Mouse (Mus musculus) C2C12 (cell line): Measurements from ENCODE around the gene Clstn2. TPM values are rescaled to one million over a fixed set of nuclear protein-coding genes. Genes with fewer than 3 reads are reported as not detected.

Experiments
- H3K27me3 ChIP-seq: one replicate; pipeline ENCODE4 v1.6.1; 2011; ENCODE audit not compliant: control insufficient read depth, insufficient read depth, insufficient read length
- H3K36me3 ChIP-seq: one replicate; pipeline ENCODE4 v1.6.1; 2011; ENCODE audit not compliant: control insufficient read depth, insufficient read depth
- H3K4me3 ChIP-seq: one replicate; pipeline ENCODE4 v1.5.1; 2011; ENCODE audit warnings: mild to moderate bottlenecking, control low read depth; ENCODE audit not compliant: poor library complexity, insufficient read depth, severe bottlenecking
- H3K79me2 ChIP-seq: one replicate; pipeline ENCODE4 v1.6.1; 2011; ENCODE audit not compliant: control insufficient read depth, insufficient read depth
- H3K79me3 ChIP-seq: one replicate; pipeline ENCODE4 v1.6.1; 2011; ENCODE audit warnings: low read depth, control low read depth
- H3ac ChIP-seq: one replicate; pipeline ENCODE3; 2011; ENCODE audit warnings: low read depth; ENCODE audit not compliant: control insufficient read depth, insufficient read length
- CEBPB ChIP-seq: IDR thresholded peaks from one replicate; pipeline ENCODE4 v1.6.1; 2011; ENCODE audit warnings: low read depth, mild to moderate bottlenecking, control low read depth, moderate library complexity
- CTCF ChIP-seq: IDR thresholded peaks from one replicate; pipeline ENCODE4 v1.5.1; 2011; ENCODE audit not compliant: control insufficient read depth, insufficient read depth, insufficient read length
- FOSL1 ChIP-seq: IDR thresholded peaks from one replicate; pipeline ENCODE4 v1.8.0; 2011; ENCODE audit warnings: mild to moderate bottlenecking, low read length; ENCODE audit not compliant: poor library complexity, insufficient read depth, severe bottlenecking
- MAX ChIP-seq: IDR thresholded peaks from one replicate; pipeline ENCODE4 v1.6.1; 2011; ENCODE audit warnings: mild to moderate bottlenecking, control low read depth
- MYOD1 ChIP-seq: IDR thresholded peaks from one replicate; pipeline ENCODE4 v1.6.1; 2011; ENCODE audit warnings: low read depth; ENCODE audit not compliant: control insufficient read depth, insufficient read length
- MYOG ChIP-seq: IDR thresholded peaks from one replicate; pipeline ENCODE4 v1.6.1; 2011; ENCODE audit not compliant: control insufficient read depth, insufficient read length; ENCODE audit errors: extremely low read depth
- USF1 ChIP-seq: IDR thresholded peaks from one replicate; pipeline ENCODE4 v1.6.1; 2011; ENCODE audit warnings: low read depth, mild to moderate bottlenecking, control low read depth, moderate library complexity
- polyA plus RNA-seq: library from polyadenylated mRNA; unstranded; fragments of >200 nt; fragmentation: generic; extraction: Trizol; gene quantifications from one replicate; pipeline ENCODE4 v1.2.1, GENCODE M21; 2012; ENCODE audit warnings: missing spikeins

The Clstn2 gene
- polyA plus RNA-seq, 1 experiment, result 0.01 TPM

DNA sequence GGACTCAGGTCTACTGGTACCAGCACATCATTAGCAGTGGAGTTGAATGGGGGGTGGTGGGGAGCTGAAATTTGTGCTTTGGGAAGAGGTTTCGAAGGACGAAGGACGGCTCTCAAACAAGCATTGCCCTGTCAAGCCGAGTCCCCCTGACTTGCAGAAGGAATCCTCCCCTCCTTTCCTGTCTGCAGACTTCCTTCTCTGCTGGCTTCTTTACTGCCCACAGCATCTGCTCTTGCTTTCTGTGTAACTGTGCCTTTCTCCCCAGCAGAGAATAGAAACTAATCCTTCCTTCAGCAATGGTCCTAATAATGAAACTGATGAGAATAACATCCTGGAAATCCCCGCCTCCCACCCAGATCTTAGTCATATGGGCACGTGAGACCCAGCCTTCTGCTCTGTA lies 572.5 kb downstream of the Clstn2 start:
- no peaks in the 10 kb centered on the region for H3K27me3 ChIP-seq
- H3ac ChIP-seq, result no peak overlapping the region
- TF ChIP-seq MAX (no peak), CEBPB (no peak), USF1 (no peak), MYOD1 (no peak), MYOG (no peak), CTCF (no peak), FOSL1 (no peak)
- H3K4me3 ChIP-seq, result no peak overlapping the region
- no peaks in the 10 kb centered on the region for H3K36me3 ChIP-seq
- no peaks in the 10 kb centered on the region for H3K79me2 ChIP-seq
- no peaks in the 10 kb centered on the region for H3K79me3 ChIP-seq

DNA sequence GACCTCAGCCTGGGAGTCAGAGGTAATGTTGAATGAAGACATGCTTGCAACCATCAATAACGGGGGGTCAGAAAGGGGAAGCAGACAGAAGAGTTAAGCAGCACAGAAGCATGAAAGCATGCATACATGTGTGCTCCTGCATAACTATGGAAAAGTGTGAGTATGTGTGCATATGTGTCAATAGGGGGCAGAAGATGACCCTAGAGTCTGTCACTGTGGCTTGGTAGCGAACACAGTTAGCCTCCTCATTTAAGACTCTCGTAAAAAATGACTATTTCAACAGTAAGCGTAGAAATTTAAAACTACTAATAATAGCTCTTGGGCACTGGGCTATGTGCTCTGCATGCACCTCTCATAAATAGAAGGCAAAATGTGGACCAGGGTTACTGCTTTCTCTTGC lies 573.2 kb downstream of the Clstn2 start:
- no peaks in the 10 kb centered on the region for H3K36me3 ChIP-seq
- H3ac ChIP-seq, result no peak overlapping the region
- no peaks in the 10 kb centered on the region for H3K79me3 ChIP-seq
- H3K4me3 ChIP-seq, result no peak overlapping the region
- no peaks in the 10 kb centered on the region for H3K79me2 ChIP-seq
- H3K27me3 ChIP-seq, result no peaks in the 10 kb centered on the region
- TF ChIP-seq MYOD1 (no peak), MYOG (no peak), CTCF (no peak), MAX (no peak), FOSL1 (no peak), CEBPB (no peak), USF1 (no peak)

DNA sequence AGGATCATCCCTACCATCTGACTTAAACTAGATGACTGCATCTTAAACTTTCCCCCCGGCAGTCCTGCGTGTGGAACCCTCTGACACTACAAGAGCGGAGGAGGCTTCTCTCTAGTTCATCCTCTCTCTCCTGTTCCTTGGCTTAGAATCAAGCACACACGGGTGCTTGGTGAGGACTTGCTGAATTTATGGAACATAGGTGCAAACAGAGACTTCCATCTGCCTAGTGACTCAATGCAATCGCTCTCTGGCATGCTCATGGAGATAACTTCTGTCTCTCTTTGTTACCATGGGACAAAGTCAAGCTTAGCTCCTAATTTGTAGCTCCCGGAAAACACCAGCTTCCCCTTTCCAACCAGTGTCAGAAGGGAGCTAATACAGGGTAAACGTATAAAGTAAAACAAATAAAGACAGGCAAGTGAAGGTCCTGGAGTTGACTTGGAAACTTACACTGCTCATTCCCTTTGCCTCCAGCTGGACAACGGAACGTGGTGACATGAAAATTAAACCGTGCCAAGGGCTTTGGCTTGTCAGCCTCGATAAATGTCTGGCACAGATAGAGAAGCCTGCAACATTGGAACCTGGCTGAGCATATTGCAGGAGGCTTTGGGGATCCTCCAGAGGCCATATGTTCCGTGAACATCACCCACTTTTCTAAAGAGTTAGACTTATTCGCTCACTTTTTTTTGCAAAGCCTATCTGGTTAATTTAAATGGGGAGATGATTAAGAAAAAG lies 583.5 kb downstream of the Clstn2 start:
- Histone ChIP-seq H3K79me2 (no peaks in the 10 kb centered on the region), H3K27me3 (no peaks in the 10 kb centered on the region), H3K79me3 (no peaks in the 10 kb centered on the region), H3K4me3 (no peak overlapping the region), H3K36me3 (no peaks in the 10 kb centered on the region), H3ac (no peak overlapping the region)
- TF ChIP-seq CTCF (no peak), MYOG (no peak), CEBPB (no peak), FOSL1 (no peak), MYOD1 (no peak), MAX (no peak), USF1 (no peak)

DNA sequence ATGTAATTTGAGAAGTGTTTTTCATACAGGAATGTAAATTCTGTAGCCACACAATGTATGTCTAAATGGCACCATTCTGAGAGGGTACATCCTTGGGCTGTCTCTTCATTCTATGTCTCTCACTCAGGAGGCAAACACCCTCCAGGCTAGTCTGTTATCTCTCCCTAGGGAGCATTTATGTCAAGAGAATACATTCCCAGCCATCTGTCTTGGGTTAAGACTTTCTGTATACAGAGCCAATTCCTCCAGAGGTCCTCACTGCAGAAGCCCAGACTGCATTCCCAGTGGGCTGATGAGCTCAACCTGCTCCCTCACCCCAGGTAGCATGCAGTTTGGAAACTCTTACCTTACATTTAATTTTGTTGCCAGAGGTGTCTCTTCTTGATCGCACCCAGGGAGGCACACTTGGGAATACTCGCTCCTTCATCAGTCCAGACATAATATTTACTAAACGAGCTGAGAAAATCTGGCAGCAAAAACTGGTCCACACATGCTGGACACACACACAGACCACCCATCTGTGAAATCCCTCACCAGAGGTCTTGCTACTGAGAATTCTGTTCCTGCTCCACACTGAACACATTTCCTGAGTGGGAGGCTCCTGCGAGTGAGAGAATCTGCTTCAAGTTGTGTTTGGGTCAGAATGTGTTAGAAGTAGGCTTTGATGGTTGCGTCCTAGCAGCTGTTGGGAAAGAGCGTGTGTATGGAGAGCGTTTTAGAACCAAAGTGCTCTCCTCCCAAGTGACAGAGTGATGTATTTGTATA lies 592.9 kb downstream of the Clstn2 start:
- Histone ChIP-seq H3K4me3 (no peak overlapping the region), H3K79me2 (no peaks in the 10 kb centered on the region), H3K27me3 (no peaks in the 10 kb centered on the region), H3K79me3 (no peaks in the 10 kb centered on the region), H3ac (no peak overlapping the region), H3K36me3 (no peaks in the 10 kb centered on the region)
- TF ChIP-seq MYOG (no peak), MYOD1 (no peak), MAX (no peak), USF1 (no peak), CEBPB (no peak), CTCF (no peak), FOSL1 (no peak)

DNA sequence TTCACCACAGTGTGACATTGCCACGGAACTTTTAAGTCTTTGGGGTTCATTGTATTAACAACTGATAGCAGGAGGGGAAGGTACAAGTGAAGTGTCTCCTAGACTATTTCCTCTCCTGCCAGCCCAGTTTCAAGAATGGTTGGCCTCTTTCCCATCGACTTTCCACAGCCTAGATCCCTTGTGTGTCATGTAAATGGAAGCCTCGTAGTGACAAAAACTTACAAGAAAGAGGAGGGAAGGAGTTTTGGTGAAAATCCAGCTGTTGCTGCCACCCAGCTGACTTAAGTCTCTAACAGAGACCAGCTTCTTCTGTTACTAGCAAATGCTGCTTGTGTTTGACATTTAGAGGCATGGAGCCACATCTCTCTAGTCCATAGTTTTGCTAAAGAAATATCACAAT lies 598.3 kb downstream of the Clstn2 start:
- Histone ChIP-seq H3K4me3 (no peak overlapping the region), H3K79me2 (no peaks in the 10 kb centered on the region), H3K27me3 (no peaks in the 10 kb centered on the region), H3K36me3 (no peaks in the 10 kb centered on the region), H3ac (no peak overlapping the region), H3K79me3 (no peaks in the 10 kb centered on the region)
- no peak for TF ChIP-seq FOSL1
- no peak for TF ChIP-seq CTCF
- TF ChIP-seq MYOD1, result no peak
